Mouse (Mus musculus): ENCODE measurements at regions not wholly inside any gene's neighbourhood (a gene's known extent, or its start where the extent isn't known, plus 50 kb on each side); places are given as distances from the start of the nearest gene placed in this dataset.

DNA sequence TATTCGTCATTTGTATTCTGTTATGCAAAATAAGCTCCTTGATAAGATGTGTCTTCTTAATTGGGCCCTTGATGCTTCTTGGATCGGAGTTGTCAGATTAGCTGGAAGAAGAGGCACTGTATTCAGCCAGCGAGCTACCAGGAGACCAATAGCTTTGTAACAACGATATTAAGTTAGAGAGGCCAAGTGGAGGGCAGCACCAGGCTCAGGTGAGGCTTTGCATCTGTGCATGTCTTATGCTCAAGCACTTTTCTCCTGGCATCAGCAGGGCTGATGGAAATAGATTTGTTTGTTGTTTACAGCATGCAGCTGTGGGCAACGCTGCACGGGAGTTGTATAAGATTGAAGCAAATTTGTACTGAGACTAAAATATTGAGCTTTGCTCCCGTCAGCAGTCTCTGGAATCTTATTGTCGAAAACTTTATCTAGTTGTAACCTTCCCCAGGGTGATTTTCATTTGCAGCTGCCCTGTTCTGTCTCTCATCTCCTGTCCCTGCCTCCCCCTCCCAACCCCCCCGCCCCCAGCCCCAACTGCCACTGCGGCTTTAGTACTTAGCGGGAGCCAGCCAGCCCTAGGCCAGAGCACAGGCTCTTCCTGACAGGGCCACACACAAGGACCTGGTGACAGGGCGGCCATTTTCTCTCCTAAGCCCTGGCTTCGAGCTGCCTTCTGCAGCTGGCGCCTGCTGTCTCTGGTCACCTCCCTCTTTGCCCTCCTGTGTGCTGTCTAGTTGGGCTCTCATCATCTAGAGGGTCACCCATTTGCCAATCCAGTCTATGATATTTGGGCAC is 247.3 kb downstream of the Tshz3 start:
- no peak for DNase-seq

GRCm38 (mm10) chr7:36949511-36949910 is 251.6 kb downstream of the Tshz3 start:
- peak; percentile 5 for DNase-seq

GRCm38 (mm10) chr7:36955376-36955775 is 257.5 kb downstream of the Tshz3 start:
- no peak for DNase-seq

DNA sequence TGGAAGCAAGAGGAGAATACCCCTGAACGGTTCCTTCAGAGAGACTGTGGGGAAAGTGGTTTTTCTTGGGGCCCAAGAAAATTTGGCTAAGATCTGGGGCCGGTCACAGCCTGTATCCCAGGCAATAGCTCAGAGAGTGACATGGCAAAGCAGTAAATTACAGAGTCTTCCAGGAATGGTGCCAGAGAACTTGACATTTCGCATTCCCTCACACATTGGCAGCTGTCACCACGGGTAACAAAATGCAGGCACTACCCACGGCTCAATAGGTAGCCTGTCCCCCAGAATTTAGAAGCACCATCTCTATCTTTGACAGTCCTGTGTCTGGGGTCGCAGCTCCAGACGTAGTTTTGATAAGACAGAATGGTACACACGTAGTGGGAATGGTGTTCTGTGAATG is 260.3 kb downstream of the Tshz3 start:
- DNase-seq = no peak

DNA sequence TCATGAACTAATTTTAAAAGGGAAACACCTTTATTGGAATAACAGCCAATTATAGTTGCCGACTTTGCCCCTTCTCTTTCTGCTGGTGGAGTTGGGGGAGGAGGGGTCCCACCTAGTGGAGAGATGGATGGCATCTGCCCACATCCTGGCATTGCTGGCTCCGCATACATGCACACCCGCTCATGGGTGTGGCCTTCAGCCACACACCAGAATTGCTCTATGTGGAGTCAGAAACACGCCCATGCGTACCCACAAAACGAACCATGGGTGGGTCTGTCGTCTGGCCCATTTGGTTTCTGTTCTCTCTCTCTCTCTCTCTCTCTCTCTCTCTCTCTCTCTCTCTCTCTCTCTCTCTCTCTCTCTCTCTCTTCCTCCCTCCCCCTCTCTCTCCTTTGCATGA is 273.9 kb downstream of the Tshz3 start:
- DNase-seq = no peak

DNA sequence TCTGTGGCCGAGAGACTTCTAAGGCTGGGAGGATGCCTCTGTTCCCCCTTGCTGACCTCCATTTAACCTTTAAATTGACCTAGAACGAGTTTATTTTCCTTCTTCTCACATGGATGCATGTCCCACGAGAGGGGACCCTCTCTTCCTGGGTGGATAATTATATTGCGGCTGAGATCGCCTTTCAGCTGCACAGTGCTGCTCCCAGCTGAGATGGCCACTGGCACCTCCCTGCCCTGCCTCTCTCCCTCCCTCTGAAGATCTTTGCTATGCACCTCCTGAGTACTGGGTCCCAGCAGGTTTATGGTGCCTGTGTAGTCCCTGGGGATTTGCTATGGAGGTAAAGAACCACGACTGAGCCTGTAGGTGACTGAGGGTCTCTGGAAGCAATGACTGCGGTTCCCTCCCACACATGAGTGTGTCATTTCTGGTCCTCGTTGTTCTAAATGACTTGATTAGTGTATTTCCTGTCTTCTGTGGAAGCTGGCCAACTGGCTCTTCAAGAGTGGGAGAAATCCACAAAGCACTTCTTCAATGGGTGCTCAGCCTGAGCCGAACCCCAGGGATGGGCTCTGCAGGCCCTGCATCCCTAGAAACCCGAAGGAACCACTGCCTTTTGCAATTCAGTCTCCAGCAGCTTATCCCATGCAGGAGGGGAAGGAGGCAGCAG is 275.9 kb downstream of the Tshz3 start:
- peak; percentile 8 for DNase-seq

DNA sequence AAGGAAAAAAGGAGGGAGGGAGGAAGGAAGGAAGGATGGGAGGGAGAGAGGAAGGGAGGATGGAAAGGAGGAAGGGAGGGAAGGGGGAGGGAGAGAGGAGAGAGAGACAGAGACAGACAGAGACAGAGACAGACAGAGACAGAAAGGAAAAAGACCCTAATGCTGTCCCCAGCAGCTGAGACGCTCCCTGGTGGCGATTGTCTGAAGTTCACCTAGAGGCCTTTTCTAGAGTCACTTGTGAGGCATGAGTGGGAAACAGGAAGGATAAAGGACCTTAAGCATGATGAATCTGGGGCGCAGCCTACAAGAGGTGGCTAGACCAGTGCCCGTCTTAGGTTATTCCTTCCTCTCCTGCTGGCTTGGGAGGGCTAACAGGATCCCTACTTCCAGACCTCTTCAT is 276.7 kb downstream of the Tshz3 start:
- peak; percentile 22 for DNase-seq

GRCm38 (mm10) chr7:36975475-36975874 is 277.6 kb downstream of the Tshz3 start:
- no peak for DNase-seq

DNA sequence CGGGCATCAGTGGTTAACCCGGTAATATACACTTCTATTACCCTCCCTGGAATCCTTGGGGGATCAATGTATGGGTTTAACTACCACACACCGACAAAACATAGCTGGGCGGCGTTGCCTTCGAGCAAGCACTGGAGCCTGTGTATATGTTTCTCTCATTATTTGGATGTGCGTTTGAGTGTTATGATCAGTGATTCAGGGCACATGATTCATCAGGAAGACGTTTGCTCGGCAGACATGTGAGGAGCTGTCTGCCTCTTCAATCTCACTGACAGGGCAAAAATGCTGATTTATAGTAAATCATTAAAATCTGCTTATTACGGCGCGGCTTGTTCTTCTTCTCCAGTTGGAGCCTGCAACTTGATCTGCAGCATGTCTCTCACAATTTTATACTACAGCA is 279.9 kb downstream of the Tshz3 start:
- DNase-seq = no peak

DNA sequence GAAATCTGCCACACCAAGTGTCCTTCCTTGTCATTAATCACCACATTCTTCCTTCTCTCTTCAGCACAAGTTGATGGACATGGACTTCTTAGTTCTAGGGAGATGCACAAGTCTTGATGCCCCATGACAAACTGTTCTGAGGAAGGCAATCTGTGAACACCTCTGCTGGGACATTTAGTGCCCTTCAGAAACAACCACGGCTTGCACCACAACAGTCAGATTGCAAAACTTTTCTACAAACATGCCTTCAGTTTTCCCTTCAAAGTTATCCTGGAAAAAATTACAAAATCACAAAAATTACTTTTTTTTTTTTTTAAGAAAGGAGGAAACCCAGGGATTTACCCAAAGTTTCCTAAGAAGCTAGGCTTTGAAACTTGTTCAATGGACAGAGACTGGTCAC is 291.5 kb downstream of the Tshz3 start:
- no peak for DNase-seq

GRCm38 (mm10) chr7:37004601-37005000 is 306.7 kb downstream of the Tshz3 start:
- DNase-seq = no peak

- no peak for DNase-seq
These were observed 307.8 kb downstream of the Tshz3 start for GRCm38 (mm10) chr7:37005701-37006100.

GRCm38 (mm10) chr7:37006921-37007320 is 309.0 kb downstream of the Tshz3 start:
- DNase-seq = no peak

- peak; percentile 65 for DNase-seq
These were observed 313.3 kb downstream of the Tshz3 start for GRCm38 (mm10) chr7:37011180-37011754.

GRCm38 (mm10) chr7:37020078-37020477 is 322.2 kb downstream of the Tshz3 start:
- no peak for DNase-seq

GRCm38 (mm10) chr7:37024501-37025025 is 326.6 kb downstream of the Tshz3 start:
- DNase-seq = no peak

- no peak for DNase-seq
These were observed 366.9 kb downstream of the Tshz3 start for GRCm38 (mm10) chr7:37064582-37065458.

DNA sequence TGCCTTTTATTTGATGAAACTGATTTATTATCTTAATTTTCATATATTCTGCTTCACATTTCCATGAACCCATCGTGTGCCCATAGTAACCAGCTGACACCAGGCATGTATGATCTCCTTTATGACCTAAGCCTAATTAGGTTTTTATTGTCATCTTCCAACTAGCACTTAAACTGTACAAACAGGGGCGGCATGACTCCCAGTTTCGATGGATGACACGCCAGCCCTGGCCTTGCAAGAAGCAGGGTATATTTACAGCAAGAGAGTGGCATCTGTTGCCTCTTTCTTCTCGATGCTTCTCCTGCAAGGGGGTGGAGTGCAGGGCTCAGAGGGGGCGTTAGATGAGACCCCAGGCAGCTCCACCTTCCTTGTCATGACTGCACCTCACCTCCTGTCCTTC is 379.8 kb downstream of the Tshz3 start:
- no peak for DNase-seq

DNA sequence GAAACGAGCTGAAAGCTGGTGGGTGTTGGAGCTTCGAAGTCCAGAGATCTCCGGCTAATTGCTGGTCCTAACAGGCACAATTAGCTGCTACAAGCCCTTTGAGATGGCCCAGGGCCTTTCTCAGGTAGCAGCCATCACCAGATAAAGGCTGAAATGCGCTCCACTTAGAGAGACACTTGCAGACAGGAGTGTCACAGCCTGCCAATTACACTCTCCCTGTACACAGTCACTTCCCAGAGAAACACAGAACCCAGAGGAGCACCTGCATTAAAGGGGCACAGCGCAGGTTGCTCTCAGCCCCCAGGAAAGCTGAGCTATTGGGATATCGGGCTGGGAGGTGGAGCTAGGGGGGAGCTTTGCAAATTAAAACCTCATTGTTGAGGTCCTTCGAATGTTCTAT is 380.2 kb downstream of the Tshz3 start:
- DNase-seq = no peak

GRCm38 (mm10) chr7:37089726-37090125 is 391.8 kb downstream of the Tshz3 start:
- no peak for DNase-seq

GRCm38 (mm10) chr7:37092572-37092971 is 394.7 kb downstream of the Tshz3 start:
- no peak for DNase-seq

- no peak for DNase-seq
These were observed 395.8 kb downstream of the Tshz3 start for GRCm38 (mm10) chr7:37093721-37094120.
